Mouse (Mus musculus): ENCODE results near the gene Ttc13. TPM values are rescaled to one million over a fixed set of nuclear protein-coding genes. Genes with fewer than 3 reads are reported as not detected.

Gene Ttc13
- total and polyA plus RNA-seq, 3 experiments = 34.0 to 39.1 TPM; not detected in 1

- H3K4me1 ChIP-seq (ENCODE audit: control insufficient read depth in 1 of 2, insufficient read depth in 2 of 2, low read length in 2 of 2) = no peaks in the 10 kb centered on the region
- H3K36me3 ChIP-seq (ENCODE audit: control insufficient read depth in 1 of 2, insufficient read depth in 2 of 2, low read length in 2 of 2) = no peaks in the 10 kb centered on the region; a peak in 1 of 4 replicates
- H3K4me3 ChIP-seq (ENCODE audit: control insufficient read depth in 1 of 2, insufficient read depth in 1 of 2, low read depth in 2 of 2, low read length in 2 of 2) = no peak overlapping the region
- H3K79me2 ChIP-seq (ENCODE audit: control insufficient read depth, insufficient read depth, low read length, poor library complexity) = no peaks in the 10 kb centered on the region
- H3K27ac ChIP-seq (ENCODE audit: control insufficient read depth, low read depth, low read length) = no peak overlapping the region
- H3K27me3 ChIP-seq (ENCODE audit: control insufficient read depth in 1 of 2, insufficient read depth in 2 of 2, low read length in 2 of 2) = no peaks in the 10 kb centered on the region
- DNase-seq (ENCODE audit: low read depth, low spot score) = no peak
- H3K9me3 ChIP-seq (replicated peaks; ENCODE audit: insufficient read depth, low read length) = no peaks in the 10 kb centered on the region
- no peak overlapping the region for H3K9ac ChIP-seq (ENCODE audit: control insufficient read depth, low read depth, low read length, poor library complexity, severe bottlenecking)
- TF ChIP-seq E2F4 (IDR thresholded peaks at IDR 0.05; ENCODE audit: borderline replicate concordance, low read depth, low read length) (no peak), GATA1 (IDR thresholded peaks at IDR 0.05; ENCODE audit: low read depth, low read length) (no peak), POLR2AphosphoS5 (IDR thresholded peaks at IDR 0.05; ENCODE audit: borderline replicate concordance, low read depth, low read length) (no peak), TCF12 (IDR thresholded peaks at IDR 0.05; ENCODE audit: low read depth, low read length) (no peak), TAL1 (IDR thresholded peaks at IDR 0.05; ENCODE audit: low read length) (no peak), USF2 (IDR thresholded peaks at IDR 0.05; ENCODE audit: borderline replicate concordance in 1 of 2, insufficient read depth in 1 of 2, low read depth in 1 of 2, low read length in 2 of 2) (no peak), BHLHE40 (IDR thresholded peaks at IDR 0.05; ENCODE audit: borderline replicate concordance, low read depth, low read length) (no peak), HCFC1 (IDR thresholded peaks at IDR 0.05; ENCODE audit: low read depth, low read length) (no peak), CHD2 (IDR thresholded peaks at IDR 0.05; ENCODE audit: low read length) (no peak), EP300 (IDR thresholded peaks at IDR 0.05; ENCODE audit: low read depth in 1 of 2, low read length in 2 of 2) (no peak), ZMIZ1 (IDR thresholded peaks at IDR 0.05; ENCODE audit: low read depth, low read length) (no peak), UBTF (IDR thresholded peaks at IDR 0.05; ENCODE audit: borderline replicate concordance, insufficient read depth, low read depth, low read length) (no peak), CHD1 (IDR thresholded peaks at IDR 0.05; ENCODE audit: low read depth, low read length) (no peak), RAD21 (IDR thresholded peaks at IDR 0.05; ENCODE audit: low read depth, low read length) (no peak), NELFE (IDR thresholded peaks at IDR 0.05; ENCODE audit: low read depth, low read length) (no peak), MYB (IDR thresholded peaks at IDR 0.05; ENCODE audit: low read depth, low read length) (no peak)
Measured at GRCm38 (mm10) chr8:124677078-124677477, 44.7 kb downstream of the Ttc13 start.

DNA sequence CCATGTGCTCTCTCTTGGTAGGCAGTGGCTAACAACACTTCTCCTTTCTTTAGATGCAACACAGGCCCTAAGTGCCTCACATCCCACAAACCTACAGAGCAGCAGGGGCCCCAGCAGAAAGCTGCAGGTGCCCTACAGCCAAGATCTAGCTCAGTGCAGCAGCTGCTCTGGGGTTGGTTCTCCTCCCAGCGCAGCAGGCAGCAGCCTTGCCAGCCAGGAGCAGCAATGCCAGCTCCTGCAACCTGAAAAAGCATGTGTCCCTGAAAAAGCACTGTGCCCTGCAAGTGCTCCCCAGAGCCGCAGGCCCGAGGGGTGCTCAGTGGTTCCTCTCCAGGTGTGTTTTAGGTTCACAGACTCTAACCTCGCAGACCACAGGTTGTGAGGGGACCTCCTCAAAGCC lies 45.1 kb downstream of the Ttc13 start:
- Histone ChIP-seq H3K9ac (ENCODE audit: control insufficient read depth, low read depth, low read length, poor library complexity, severe bottlenecking) (no peak overlapping the region), H3K27me3 (ENCODE audit: control insufficient read depth in 1 of 2, insufficient read depth in 2 of 2, low read length in 2 of 2) (no peaks in the 10 kb centered on the region), H3K9me3 (replicated peaks; ENCODE audit: insufficient read depth, low read length) (no peaks in the 10 kb centered on the region), H3K27ac (ENCODE audit: control insufficient read depth, low read depth, low read length) (no peak overlapping the region), H3K36me3 (ENCODE audit: control insufficient read depth in 1 of 2, insufficient read depth in 2 of 2, low read length in 2 of 2) (no peaks in the 10 kb centered on the region; a peak in 1 of 4 replicates), H3K4me1 (ENCODE audit: control insufficient read depth in 1 of 2, insufficient read depth in 2 of 2, low read length in 2 of 2) (no peaks in the 10 kb centered on the region), H3K4me3 (ENCODE audit: control insufficient read depth in 1 of 2, insufficient read depth in 1 of 2, low read depth in 2 of 2, low read length in 2 of 2) (no peak overlapping the region), H3K79me2 (ENCODE audit: control insufficient read depth, insufficient read depth, low read length, poor library complexity) (no peaks in the 10 kb centered on the region)
- 0 out of 2 replicates have a peak, but pooled peaks have one; percentile 25 for TF ChIP-seq POLR2AphosphoS2 (IDR thresholded peaks at IDR 0.05; ENCODE audit: low read length)
- no peak for TF ChIP-seq E2F4 (IDR thresholded peaks at IDR 0.05; ENCODE audit: borderline replicate concordance, low read depth, low read length)
- DNase-seq (ENCODE audit: low read depth, low spot score) = no peak
